Mouse (Mus musculus): ENCODE measurements around the gene Sept6.
A peak's percentile ranks its signal among the peaks of the same experiment; 100 is the strongest.
"Not testable (repeated sequence)": the region's sequence is repeated elsewhere in the genome, so short reads cannot be mapped to it uniquely, and the experiment has no call there.

Sept6 gene

GRCm38 (mm10) chrX:36971156-36971555, 20.4 kb downstream of the Sept6 start:
- DNase-seq (ENCODE audit: low read depth, low spot score) = no peak

GRCm38 (mm10) chrX:36969501-36969900, 22.1 kb downstream of the Sept6 start:
- DNase-seq (ENCODE audit: low read depth, low spot score) = no peak

GRCm38 (mm10) chrX:36956674-36957073, 34.9 kb downstream of the Sept6 start:
- DNase-seq (ENCODE audit: low read depth, low spot score) = no peak

GRCm38 (mm10) chrX:36941106-36941505, 50.5 kb downstream of the Sept6 start:
- no peak for DNase-seq (ENCODE audit: low read depth, low spot score)

- no peak for DNase-seq (ENCODE audit: low read depth, low spot score)
These were observed 51.7 kb downstream of the Sept6 start for GRCm38 (mm10) chrX:36939806-36940413.

GRCm38 (mm10) chrX:36935326-36935966, 56.1 kb downstream of the Sept6 start:
- DNase-seq (ENCODE audit: low read depth, low spot score) = no peak

GRCm38 (mm10) chrX:36930574-36930973, 61.0 kb downstream of the Sept6 start:
- DNase-seq (ENCODE audit: low read depth, low spot score) = no peak

- no peak for DNase-seq (ENCODE audit: low read depth, low spot score)
These were observed 61.9 kb downstream of the Sept6 start for GRCm38 (mm10) chrX:36929694-36930093.

GRCm38 (mm10) chrX:36928791-36929190, 62.8 kb downstream of the Sept6 start:
- DNase-seq (ENCODE audit: low read depth, low spot score) = no peak

- DNase-seq (ENCODE audit: low read depth, low spot score) = no peak
These were observed 70.2 kb downstream of the Sept6 start for GRCm38 (mm10) chrX:36921346-36921745.

- no peak for DNase-seq (ENCODE audit: low read depth, low spot score)
These were observed 73.8 kb downstream of the Sept6 start for GRCm38 (mm10) chrX:36917749-36918148.

GRCm38 (mm10) chrX:36911343-36911742, 80.3 kb downstream of the Sept6 start:
- no peak for DNase-seq (ENCODE audit: low read depth, low spot score)

GRCm38 (mm10) chrX:36906539-36906938, 85.1 kb downstream of the Sept6 start:
- no peak for DNase-seq (ENCODE audit: low read depth, low spot score)

- peak; percentile 88 for DNase-seq (ENCODE audit: low read depth, low spot score)
These were observed 88.4 kb downstream of the Sept6 start for GRCm38 (mm10) chrX:36903115-36903768.

- DNase-seq (ENCODE audit: low read depth, low spot score) = no peak
These were observed 89.1 kb downstream of the Sept6 start, which contains the start of gene Nkrf for GRCm38 (mm10) chrX:36902321-36903114. Nkrf (minus strand) TSS chrX:36902899.

GRCm38 (mm10) chrX:36901655-36902054, 89.9 kb downstream of the Sept6 start:
- no peak for DNase-seq (ENCODE audit: low read depth, low spot score)

- DNase-seq (ENCODE audit: low read depth, low spot score) = not testable (repeated sequence)
These were observed 92.7 kb downstream of the Sept6 start for GRCm38 (mm10) chrX:36898931-36899330.

GRCm38 (mm10) chrX:36884719-36885118, 106.9 kb downstream of the Sept6 start:
- DNase-seq (ENCODE audit: low read depth, low spot score) = no peak

- DNase-seq (ENCODE audit: low read depth, low spot score) = no peak
These were observed 116.9 kb downstream of the Sept6 start for GRCm38 (mm10) chrX:36874704-36875128.

- DNase-seq (ENCODE audit: low read depth, low spot score) = no peak
These were observed 117.4 kb downstream of the Sept6 start for GRCm38 (mm10) chrX:36874178-36874696.

- DNase-seq (ENCODE audit: low read depth, low spot score) = no peak
These were observed 117.8 kb downstream of the Sept6 start, which contains the start of the genes Ube2a and C330007P06Rik for GRCm38 (mm10) chrX:36873765-36874164. Ube2a (plus strand) TSS chrX:36873900. C330007P06Rik (minus strand) TSS chrX:36874111.

GRCm38 (mm10) chrX:36870372-36870771, 121.2 kb downstream of the Sept6 start:
- DNase-seq (ENCODE audit: low read depth, low spot score) = no peak
